Mouse (Mus musculus) embryonic facial prominence, embryonic 15.5 days (tissue): ENCODE data around the gene Ssbp4. TPM values are rescaled to one million over a fixed set of nuclear protein-coding genes. Genes with fewer than 3 reads are reported as not detected.

Source experiments
- ATAC-seq: fragments of 200-750 bp; cut with Nextera tagmentation; 2 replicates; pipeline ENCODE4 v1.8.0; 2017; ENCODE audit warnings: low read depth, moderate TSS enrichment; ENCODE audit not compliant: insufficient number of reproducible peaks, low FRiP score, low TSS enrichment
- H3K27ac ChIP-seq: fragments of 300-500 bp; sonication (generic); replicated peaks from 2 replicates; pipeline ENCODE4 v1.5.1; 2015; ENCODE audit warnings: mild to moderate bottlenecking, inconsistent platforms
- H3K27me3 ChIP-seq: fragments of 300-500 bp; sonication (generic); 2 replicates; pipeline ENCODE4 v1.6.1; 2015; ENCODE audit warnings: inconsistent platforms
- H3K36me3 ChIP-seq: fragments of 300-500 bp; sonication (generic); 2 replicates; pipeline ENCODE4 v1.6.1; 2015; ENCODE audit warnings: mild to moderate bottlenecking, inconsistent platforms
- H3K4me1 ChIP-seq: fragments of 300-500 bp; sonication (generic); 2 replicates; pipeline ENCODE4 v1.6.1; 2015; ENCODE audit warnings: inconsistent platforms
- H3K4me2 ChIP-seq: fragments of 300-500 bp; sonication (generic); replicated peaks from 2 replicates; pipeline ENCODE4 v1.6.1; 2015; ENCODE audit warnings: mild to moderate bottlenecking, inconsistent platforms
- H3K4me3 ChIP-seq: fragments of 300-500 bp; sonication (generic); replicated peaks from 2 replicates; pipeline ENCODE4 v1.5.1; 2015; ENCODE audit warnings: mild to moderate bottlenecking, inconsistent platforms
- H3K9ac ChIP-seq: fragments of 300-500 bp; sonication (generic); 2 replicates; pipeline ENCODE4 v1.6.1; 2015; ENCODE audit warnings: inconsistent platforms
- H3K9me3 ChIP-seq: fragments of 300-500 bp; sonication (generic); replicated peaks from 2 replicates; pipeline ENCODE4 v1.6.1; 2016; ENCODE audit warnings: inconsistent platforms
- WGBS: fragments of 180-500 bp; shearing (Covaris S2); methylation state at CpG from one replicate; pipeline ENCODE4 v1.1.7; 2015; 5-methylcytosine and 5-hydroxymethylcytosine counted together
- polyA plus RNA-seq: library from polyadenylated mRNA; unstranded; fragments of >200 nt; fragmentation: Nextera tagmentation; extraction: Ambion mirVana; gene quantifications from 2 replicates; pipeline ENCODE4 v1.2.1, GENCODE M21; 2015

The Ssbp4 gene
- polyA plus RNA-seq, 1 experiment from 2014 or later: 127 TPM

GRCm38 (mm10) chr8:70631436-70631835 is 22.8 kb upstream of the Ssbp4 start:
- Histone ChIP-seq H3K4me2 (peak overlapping the region; percentile 15; the same call in 1 of the 2 replicates), H3K4me3 (no peak overlapping the region), H3K9ac (no peak overlapping the region), H3K27me3 (peaks cover 11% of the 10 kb centered on the region), H3K4me1 (peaks cover 31% of the 10 kb centered on the region), H3K27ac (no peak overlapping the region), H3K36me3 (no peaks in the 10 kb centered on the region), H3K9me3 (no peaks in the 10 kb centered on the region)
- 18% methylated on average over 24 of the region's 24 CpGs for WGBS
- no peak for ATAC-seq

- H3K4me1 ChIP-seq: peaks cover 31% of the 10 kb centered on the region
- no peak overlapping the region for H3K9ac ChIP-seq
- H3K36me3 ChIP-seq: no peaks in the 10 kb centered on the region
- H3K27me3 ChIP-seq: peaks cover 11% of the 10 kb centered on the region
- H3K4me2 ChIP-seq: peak overlapping the region; percentile 83
- H3K27ac ChIP-seq: peak overlapping the region; percentile 23; the same call in 1 of the 2 replicates
- peak overlapping the region; percentile 56; the same call in 1 of the 2 replicates for H3K4me3 ChIP-seq
- no peaks in the 10 kb centered on the region for H3K9me3 ChIP-seq
- ATAC-seq: 0 out of 2 replicates have a peak, but pooled peaks have one; percentile 31
- WGBS: 15% methylated on average over 22 of the region's 22 CpGs
These were observed 22.1 kb upstream of the Ssbp4 start for GRCm38 (mm10) chr8:70630532-70631381.

GRCm38 (mm10) chr8:70629574-70630531 is 21.2 kb upstream of the Ssbp4 start:
- H3K4me1 ChIP-seq: peaks cover 36% of the 10 kb centered on the region
- H3K27me3 ChIP-seq: peaks cover 11% of the 10 kb centered on the region
- peak overlapping the region; percentile 56 for H3K4me3 ChIP-seq
- H3K4me2 ChIP-seq: peak overlapping the region; percentile 83
- H3K9me3 ChIP-seq: no peaks in the 10 kb centered on the region
- 1% methylated on average over 60 of the region's 60 CpGs for WGBS
- H3K27ac ChIP-seq: peak overlapping the region; percentile 23; the same call in 1 of the 2 replicates
- H3K36me3 ChIP-seq: no peaks in the 10 kb centered on the region
- ATAC-seq: peak; percentile 87
- peak overlapping the region; percentile 37 for H3K9ac ChIP-seq

- Histone ChIP-seq H3K4me3 (peak overlapping the region; percentile 56), H3K36me3 (no peaks in the 10 kb centered on the region), H3K9ac (peak overlapping the region; percentile 37; the same call in 1 of the 2 replicates), H3K9me3 (no peaks in the 10 kb centered on the region), H3K4me2 (peak overlapping the region; percentile 83), H3K27ac (peak overlapping the region; percentile 23; the same call in 1 of the 2 replicates), H3K4me1 (peaks cover 30% of the 10 kb centered on the region), H3K27me3 (peaks cover 11% of the 10 kb centered on the region)
- WGBS: 48% methylated on average over 7 of the region's 7 CpGs
- no peak for ATAC-seq
These were observed 20.4 kb upstream of the Ssbp4 start for GRCm38 (mm10) chr8:70628986-70629490.

- H3K4me2 ChIP-seq: no peak overlapping the region
- no peak overlapping the region for H3K9ac ChIP-seq
- peaks cover 17% of the 10 kb centered on the region for H3K27me3 ChIP-seq
- H3K4me1 ChIP-seq: peaks cover 25% of the 10 kb centered on the region
- no peaks in the 10 kb centered on the region for H3K9me3 ChIP-seq
- no peak overlapping the region for H3K27ac ChIP-seq
- no peak for ATAC-seq
- no peak overlapping the region for H3K4me3 ChIP-seq
- 85% methylated on average over 5 of the region's 5 CpGs for WGBS
- H3K36me3 ChIP-seq: no peaks in the 10 kb centered on the region
These were observed 18.4 kb upstream of the Ssbp4 start for GRCm38 (mm10) chr8:70627041-70627440.

GRCm38 (mm10) chr8:70625104-70625503 is 16.4 kb upstream of the Ssbp4 start:
- WGBS: 12% methylated on average over 5 of the region's 5 CpGs
- Histone ChIP-seq H3K27ac (no peak overlapping the region), H3K4me2 (0 out of 2 replicates have a peak overlapping the region, but pooled peaks have one; percentile 8), H3K9ac (no peak overlapping the region), H3K9me3 (no peaks in the 10 kb centered on the region), H3K4me1 (peaks cover 9% of the 10 kb centered on the region), H3K36me3 (no peaks in the 10 kb centered on the region), H3K27me3 (peaks cover 17% of the 10 kb centered on the region), H3K4me3 (no peak overlapping the region)
- ATAC-seq: no peak

- 51% methylated on average over 3 of the region's 3 CpGs for WGBS
These were observed 13.5 kb upstream of the Ssbp4 start for GRCm38 (mm10) chr8:70622220-70622619.

GRCm38 (mm10) chr8:70618888-70619334 is 10.2 kb upstream of the Ssbp4 start:
- H3K4me3 ChIP-seq: no peak overlapping the region
- H3K9ac ChIP-seq: no peak overlapping the region
- H3K27me3 ChIP-seq: peaks cover 17% of the 10 kb centered on the region
- H3K36me3 ChIP-seq: no peaks in the 10 kb centered on the region
- no peaks in the 10 kb centered on the region for H3K9me3 ChIP-seq
- 38% methylated on average over 9 of the region's 9 CpGs for WGBS
- H3K4me1 ChIP-seq: no peaks in the 10 kb centered on the region
- H3K4me2 ChIP-seq: no peak overlapping the region
- H3K27ac ChIP-seq: no peak overlapping the region
- ATAC-seq: peak; percentile 43; the same call in 1 of the 2 replicates

More at GRCm38 (mm10) chr8:70622220-70622619, 13.5 kb upstream of the Ssbp4 start:
- Histone ChIP-seq H3K36me3 (no peaks in the 10 kb centered on the region), H3K4me3 (no peak overlapping the region), H3K9me3 (no peaks in the 10 kb centered on the region), H3K4me2 (no peak overlapping the region), H3K4me1 (0 out of 2 replicates have a peak, but pooled peaks cover 5% of the 10 kb centered on the region), H3K27me3 (peaks cover 17% of the 10 kb centered on the region), H3K27ac (no peak overlapping the region), H3K9ac (no peak overlapping the region)
- no peak for ATAC-seq

- no peaks in the 10 kb centered on the region for H3K9me3 ChIP-seq
- ATAC-seq: no peak
- WGBS: 73% methylated on average over 11 of the region's 11 CpGs
- no peaks in the 10 kb centered on the region for H3K36me3 ChIP-seq
- H3K27me3 ChIP-seq: peaks cover 17% of the 10 kb centered on the region
- H3K9ac ChIP-seq: no peak overlapping the region
- no peak overlapping the region for H3K4me3 ChIP-seq
- H3K4me1 ChIP-seq: no peaks in the 10 kb centered on the region
- H3K4me2 ChIP-seq: no peak overlapping the region
- no peak overlapping the region for H3K27ac ChIP-seq
These were observed 9.3 kb upstream of the Ssbp4 start for GRCm38 (mm10) chr8:70617985-70618384.

- 42% methylated on average over 11 of the region's 11 CpGs for WGBS
- Histone ChIP-seq H3K9ac (no peak overlapping the region), H3K4me2 (no peak overlapping the region), H3K27me3 (peaks cover 7% of the 10 kb centered on the region; the same call in 1 of the 2 replicates), H3K27ac (no peak overlapping the region), H3K9me3 (no peaks in the 10 kb centered on the region), H3K36me3 (no peaks in the 10 kb centered on the region), H3K4me3 (no peak overlapping the region), H3K4me1 (peaks cover 2% of the 10 kb centered on the region; the same call in 1 of the 2 replicates)
- ATAC-seq: no peak
These were observed 8.0 kb upstream of the Ssbp4 start for GRCm38 (mm10) chr8:70616645-70617044.
